Mouse (Mus musculus) lung, embryonic 14.5 days (tissue): ENCODE measurements around the gene Mki67. TPM values are rescaled to one million over a fixed set of nuclear protein-coding genes. Genes with fewer than 3 reads are reported as not detected.

ENCODE experiments used
- ATAC-seq: fragments of 200-750 bp; cut with Nextera tagmentation; 2 replicates; pipeline ENCODE4 v1.8.0; 2017; ENCODE audit warnings: mild to moderate bottlenecking, moderate TSS enrichment, moderate library complexity; ENCODE audit not compliant: insufficient read depth
- DNase-seq: peaks from one replicate; pipeline ENCODE4 v3.0.0-alpha.2; 2015
- H3K27ac ChIP-seq: fragments of 300-500 bp; sonication (generic); 2 replicates; pipeline ENCODE4 v1.5.1; 2014; ENCODE audit warnings: low read depth, mild to moderate bottlenecking, moderate library complexity
- H3K27me3 ChIP-seq: fragments of 300-500 bp; sonication (generic); 2 replicates; pipeline ENCODE4 v1.6.1; 2014; ENCODE audit warnings: low read length, control low read depth; ENCODE audit not compliant: insufficient read depth
- H3K36me3 ChIP-seq: fragments of 300-500 bp; sonication (generic); 2 replicates; pipeline ENCODE4 v1.6.1; 2014; ENCODE audit warnings: control low read depth; ENCODE audit not compliant: insufficient read depth
- H3K4me1 ChIP-seq: fragments of 300-500 bp; sonication (generic); 2 replicates; pipeline ENCODE4 v1.6.1; 2014; ENCODE audit warnings: antibody characterized with exemption, control low read depth; ENCODE audit not compliant: insufficient read depth
- H3K4me2 ChIP-seq: fragments of 300-500 bp; sonication (generic); 2 replicates; pipeline ENCODE4 v1.6.1; 2014; ENCODE audit warnings: mild to moderate bottlenecking
- H3K4me3 ChIP-seq: fragments of 300-500 bp; sonication (generic); 2 replicates; pipeline ENCODE4 v1.5.1; 2014; ENCODE audit warnings: low read depth, low read length
- H3K9ac ChIP-seq: fragments of 300-500 bp; sonication (generic); 2 replicates; pipeline ENCODE4 v1.6.1; 2014
- H3K9me3 ChIP-seq: fragments of 300-500 bp; sonication (generic); 2 replicates; pipeline ENCODE4 v1.6.1; 2016; ENCODE audit warnings: low read depth, low read length, control low read depth
- CTCF ChIP-seq: IDR thresholded peaks from 2 replicates; pipeline ENCODE4 v1.5.1; 2016; ENCODE audit warnings: antibody characterized with exemption, low read depth
- WGBS: fragments of 180-500 bp; shearing (Covaris S2); extraction: QIAGEN DNeasy Blood & Tissue Kit; methylation state at CpG from one replicate; pipeline ENCODE4 v1.1.7; 2014; 5-methylcytosine and 5-hydroxymethylcytosine counted together
- polyA plus RNA-seq: library from polyadenylated mRNA; unstranded; fragments of >200 nt; fragmentation: Nextera tagmentation; extraction: Ambion mirVana; gene quantifications from 2 replicates; pipeline ENCODE4 v1.2.1, GENCODE M21; 2014

Gene Mki67
- polyA plus RNA-seq, 1 experiment from 2014 or later, result 80.7 TPM

- Histone ChIP-seq H3K4me1 (peaks cover 7% of the 10 kb centered on the region; the same call in 1 of the 2 replicates), H3K9me3 (no peaks in the 10 kb centered on the region), H3K9ac (no peak overlapping the region), H3K27ac (peak overlapping the region; percentile 20; the same call in 1 of the 2 replicates), H3K36me3 (no peaks in the 10 kb centered on the region), H3K27me3 (no peaks in the 10 kb centered on the region), H3K4me2 (no peak overlapping the region), H3K4me3 (no peak overlapping the region)
- TF ChIP-seq CTCF, result no peak
- peak; percentile 55 for DNase-seq
- 23% methylated on average over 6 of the region's 6 CpGs for WGBS
- ATAC-seq, result no peak
Observed at GRCm38 (mm10) chr7:135746528-135746927, 30.4 kb upstream of the Mki67 start.

- no peak for TF ChIP-seq CTCF
- peak; percentile 90 for DNase-seq
- no peak overlapping the region for H3K27ac ChIP-seq
Observed at GRCm38 (mm10) chr7:135745091-135745490, 28.9 kb upstream of the Mki67 start.

GRCm38 (mm10) chr7:135740453-135740852, 24.3 kb upstream of the Mki67 start:
- Histone ChIP-seq H3K9ac (no peak overlapping the region), H3K27me3 (no peaks in the 10 kb centered on the region), H3K36me3 (no peaks in the 10 kb centered on the region), H3K4me2 (no peak overlapping the region), H3K4me1 (peaks cover 7% of the 10 kb centered on the region; the same call in 1 of the 2 replicates), H3K4me3 (no peak overlapping the region), H3K9me3 (no peaks in the 10 kb centered on the region), H3K27ac (no peak overlapping the region)
- ATAC-seq, result no peak
- WGBS, result 28% methylated on average over 3 of the region's 3 CpGs
- no peak for TF ChIP-seq CTCF
- no peak for DNase-seq

More at GRCm38 (mm10) chr7:135745091-135745490, 28.9 kb upstream of the Mki67 start:
- H3K4me2 ChIP-seq, result no peak overlapping the region
- H3K4me3 ChIP-seq, result no peak overlapping the region
- no peaks in the 10 kb centered on the region for H3K36me3 ChIP-seq
- peak; percentile 77 for ATAC-seq
- no peaks in the 10 kb centered on the region for H3K27me3 ChIP-seq
- H3K9ac ChIP-seq, result no peak overlapping the region
- H3K4me1 ChIP-seq, result peaks cover 7% of the 10 kb centered on the region; the same call in 1 of the 2 replicates
- no peaks in the 10 kb centered on the region for H3K9me3 ChIP-seq
- WGBS, result 33% methylated on average over 2 of the region's 2 CpGs

- no peaks in the 10 kb centered on the region for H3K4me1 ChIP-seq
- TF ChIP-seq CTCF, result no peak
- H3K9ac ChIP-seq, result no peak overlapping the region
- 35% methylated on average over 3 of the region's 3 CpGs for whole genome bisulfite sequencing
- H3K36me3 ChIP-seq, result no peaks in the 10 kb centered on the region
- H3K27ac ChIP-seq, result no peak overlapping the region
- H3K27me3 ChIP-seq, result no peaks in the 10 kb centered on the region
- DNase-seq (no peak), ATAC-seq (peak; percentile 24; the same call in 1 of the 2 replicates)
- no peak overlapping the region for H3K4me2 ChIP-seq
- no peaks in the 10 kb centered on the region for H3K9me3 ChIP-seq
- no peak overlapping the region for H3K4me3 ChIP-seq
Observed at GRCm38 (mm10) chr7:135736581-135736886, 20.4 kb upstream of the Mki67 start.

GRCm38 (mm10) chr7:135735691-135736580, 19.8 kb upstream of the Mki67 start:
- Histone ChIP-seq H3K4me2 (peak overlapping the region; percentile 43), H3K27ac (no peak overlapping the region; the same call in 1 of the 2 replicates), H3K27me3 (no peaks in the 10 kb centered on the region), H3K9me3 (no peaks in the 10 kb centered on the region), H3K36me3 (no peaks in the 10 kb centered on the region), H3K4me1 (no peaks in the 10 kb centered on the region), H3K9ac (no peak overlapping the region), H3K4me3 (0 out of 2 replicates have a peak overlapping the region, but pooled peaks have one; percentile 4)
- 18% methylated on average over 31 of the region's 31 CpGs for WGBS
- peak; percentile 95 for TF ChIP-seq CTCF
- DNase-seq (peak; percentile 96), ATAC-seq (peak; percentile 95)

- peak; percentile 42; the same call in 1 of the 2 replicates for ATAC-seq
- Histone ChIP-seq H3K4me2 (peak overlapping the region; percentile 43; the same call in 1 of the 2 replicates), H3K9ac (no peak overlapping the region), H3K4me3 (no peak overlapping the region), H3K9me3 (no peaks in the 10 kb centered on the region), H3K27me3 (no peaks in the 10 kb centered on the region), H3K27ac (peak overlapping the region; percentile 44; the same call in 1 of the 2 replicates), H3K36me3 (no peaks in the 10 kb centered on the region), H3K4me1 (no peaks in the 10 kb centered on the region)
- no peak for TF ChIP-seq CTCF
- DNase-seq, result peak; percentile 50
- WGBS, result 57% methylated on average over 9 of the region's 9 CpGs
Observed at GRCm38 (mm10) chr7:135734911-135735646, 18.9 kb upstream of the Mki67 start.

- ATAC-seq (no peak), DNase-seq (no peak)
- Histone ChIP-seq H3K9me3 (no peaks in the 10 kb centered on the region), H3K36me3 (no peaks in the 10 kb centered on the region), H3K27me3 (no peaks in the 10 kb centered on the region), H3K4me2 (no peak overlapping the region), H3K4me3 (no peak overlapping the region), H3K4me1 (no peaks in the 10 kb centered on the region), H3K9ac (no peak overlapping the region), H3K27ac (no peak overlapping the region)
- 82% methylated on average over 5 of the region's 5 CpGs for WGBS
- TF ChIP-seq CTCF, result no peak
Observed at GRCm38 (mm10) chr7:135734379-135734778, 18.2 kb upstream of the Mki67 start.
